Comparison of ENCODE assay signal across 13 mouse cellular contexts in the genomic region with DNA sequence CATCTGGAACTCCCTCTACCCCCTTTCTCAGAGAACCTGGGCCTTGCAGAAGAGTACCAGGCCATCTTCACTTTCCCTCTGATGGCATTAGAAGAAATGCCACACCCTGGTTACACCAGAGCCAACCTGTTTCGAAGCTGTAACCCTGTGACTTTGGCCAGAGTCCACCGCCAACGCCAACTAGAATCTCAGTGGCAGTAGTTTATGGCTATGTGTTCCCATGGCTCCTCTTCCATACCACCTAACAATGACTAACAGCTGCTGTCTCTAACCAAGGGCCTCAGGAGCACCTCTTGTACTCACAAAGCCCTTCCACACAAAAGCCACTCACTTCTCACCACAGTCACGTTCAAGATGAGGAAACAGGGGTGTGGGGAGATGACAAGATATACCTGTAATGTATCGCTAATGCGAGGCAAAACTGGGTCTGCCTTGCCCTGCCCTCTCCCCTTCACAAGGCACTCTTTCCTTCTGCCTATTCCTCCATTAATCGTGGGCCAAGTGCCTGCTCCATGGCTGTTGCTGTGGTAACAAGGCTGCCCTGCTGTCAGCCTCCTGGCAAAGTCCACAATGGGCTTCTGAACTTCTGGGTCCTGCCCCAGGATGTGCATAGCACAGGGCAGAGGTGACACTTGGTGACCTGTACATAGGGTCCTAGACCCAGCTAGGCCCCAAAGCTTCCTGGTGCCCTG. TPM values are rescaled to one million over a fixed set of nuclear protein-coding genes. Genes with fewer than 3 reads are reported as not detected.
DNase-seq lines count a peak whose midpoint lies in the region; ATAC-seq and TF ChIP-seq lines count a peak whose summit lies in the region.
"Had no signal": no experiment of that assay in that cellular context is flagged by ENCODE, and none has a peak within 500 bp of the region (broad histone marks: within the 10 kb centered on the region; RNA-seq: fewer than 3 reads in every experiment).

No protein-coding gene starts in this region.

- no peak overlapping the region for H3K9ac ChIP-seq in heart, embryonic 11.5 days (ENCODE audit: low read depth, low read length)
- H3K9ac ChIP-seq in neural tube, embryonic 14.5 days (replicated peaks; ENCODE audit: low read depth, low read length) = no peak overlapping the region
- no peak overlapping the region for H3K9ac ChIP-seq in intestine, postnatal 0 days (ENCODE audit: low read depth, low read length)
- H3K9ac ChIP-seq: heart, embryonic 12.5 days; kidney, embryonic 15.5 days had no signal

- 81% methylated on average over 7 of the region's 7 CpGs for WGBS in heart, embryonic 10.5 days
- 88% methylated on average over 7 of the region's 7 CpGs for WGBS in heart, embryonic 11.5 days (ENCODE audit: insufficient replicate concordance)
- WGBS in neural tube, embryonic 14.5 days = 48% methylated on average over 7 of the region's 7 CpGs
- 37% methylated on average over 7 of the region's 7 CpGs for WGBS in intestine, postnatal 0 days

- TF ChIP-seq CTCF in intestine, postnatal 0 days (IDR thresholded peaks at IDR 0.05; ENCODE audit: low read depth) = no peak

- H3K4me2 ChIP-seq in heart, embryonic 11.5 days = no peak overlapping the region
- H3K4me2 ChIP-seq in neural tube, embryonic 14.5 days (ENCODE audit: low read depth, low read length) = no peak overlapping the region
- H3K4me2 ChIP-seq in intestine, postnatal 0 days (replicated peaks; ENCODE audit: low read depth) = no peak overlapping the region
- H3K4me2 ChIP-seq: heart, embryonic 12.5 days; kidney, embryonic 15.5 days had no signal

- H3K27ac ChIP-seq in heart, embryonic 10.5 days = 0 out of 2 replicates have a peak overlapping the region, but pooled peaks have one; percentile 4
- H3K27ac ChIP-seq in heart, embryonic 11.5 days (ENCODE audit: low read depth, low read length) = no peak overlapping the region
- no peak overlapping the region for H3K27ac ChIP-seq in neural tube, embryonic 14.5 days (ENCODE audit: low read depth, low read length)
- peak overlapping the region; percentile 93 for H3K27ac ChIP-seq in intestine, postnatal 0 days (ENCODE audit: low read depth, low read length)
- H3K27ac ChIP-seq: kidney, embryonic 15.5 days; macrophage had no signal

- no peaks in the 10 kb centered on the region for H3K36me3 ChIP-seq in heart, embryonic 10.5 days
- H3K36me3 ChIP-seq in heart, embryonic 11.5 days (ENCODE audit: control insufficient read depth, insufficient read depth, low read length) = no peaks in the 10 kb centered on the region
- H3K36me3 ChIP-seq in neural tube, embryonic 14.5 days (ENCODE audit: control insufficient read depth, insufficient read depth, low read length) = no peaks in the 10 kb centered on the region
- H3K36me3 ChIP-seq in intestine, postnatal 0 days (ENCODE audit: control insufficient read depth, insufficient read depth) = no peaks in the 10 kb centered on the region
- H3K36me3 ChIP-seq: heart, embryonic 12.5 days; kidney, embryonic 15.5 days had no signal

- H3K9me3 ChIP-seq in heart, embryonic 10.5 days = no peaks in the 10 kb centered on the region
- H3K9me3 ChIP-seq in heart, embryonic 11.5 days (replicated peaks; ENCODE audit: control insufficient read depth, low read length) = no peaks in the 10 kb centered on the region
- no peaks in the 10 kb centered on the region for H3K9me3 ChIP-seq in neural tube, embryonic 14.5 days (ENCODE audit: control insufficient read depth, low read length)
- H3K9me3 ChIP-seq in intestine, postnatal 0 days (ENCODE audit: control insufficient read depth) = no peaks in the 10 kb centered on the region
- H3K9me3 ChIP-seq: heart, embryonic 12.5 days; kidney, embryonic 15.5 days had no signal

- DNase-seq in heart, embryonic 10.5 days (ENCODE audit: low spot score) = no peak
- no peak for DNase-seq in neural tube, embryonic 10.5 days (ENCODE audit: extremely low spot score, low spot score)
- DNase-seq in B cell, adult 2 months = no peak
- DNase-seq in right cerebral cortex, postnatal 14 days = no peak
- DNase-seq: cerebellum, adult 8-10 months had no signal

- peaks cover 25% of the 10 kb centered on the region for H3K27me3 ChIP-seq in heart, embryonic 10.5 days (ENCODE audit: insufficient read depth, poor library complexity, severe bottlenecking)
- H3K27me3 ChIP-seq in heart, embryonic 11.5 days (ENCODE audit: control insufficient read depth, insufficient read depth, low read length) = peaks cover 4% of the 10 kb centered on the region; the same call in 1 of the 2 replicates
- H3K27me3 ChIP-seq in neural tube, embryonic 14.5 days (ENCODE audit: control insufficient read depth, insufficient read depth, low read length) = no peaks in the 10 kb centered on the region
- no peaks in the 10 kb centered on the region for H3K27me3 ChIP-seq in intestine, postnatal 0 days (replicated peaks; ENCODE audit: control insufficient read depth, insufficient read depth, low read length)
- H3K27me3 ChIP-seq: CH12.LX; kidney, embryonic 15.5 days had no signal

- no peak overlapping the region for H3K4me3 ChIP-seq in heart, embryonic 10.5 days
- no peak overlapping the region for H3K4me3 ChIP-seq in heart, embryonic 11.5 days (ENCODE audit: low read depth, low read length)
- H3K4me3 ChIP-seq in neural tube, embryonic 14.5 days (ENCODE audit: low read depth, low read length) = no peak overlapping the region
- H3K4me3 ChIP-seq in intestine, postnatal 0 days (ENCODE audit: low read depth, low read length) = no peak overlapping the region
- H3K4me3 ChIP-seq: heart, embryonic 12.5 days; kidney, embryonic 15.5 days had no signal

- peaks cover 38% of the 10 kb centered on the region for H3K4me1 ChIP-seq in heart, embryonic 10.5 days
- peaks cover 17% of the 10 kb centered on the region for H3K4me1 ChIP-seq in heart, embryonic 11.5 days (ENCODE audit: control insufficient read depth, insufficient read depth, low read length)
- peaks cover 8% of the 10 kb centered on the region; the same call in 1 of the 2 replicates for H3K4me1 ChIP-seq in neural tube, embryonic 14.5 days (ENCODE audit: control insufficient read depth, insufficient read depth, low read length)
- peaks cover 14% of the 10 kb centered on the region for H3K4me1 ChIP-seq in intestine, postnatal 0 days (replicated peaks; ENCODE audit: control insufficient read depth, insufficient read depth, low read length)

- no peak for ATAC-seq in heart, embryonic 11.5 days (replicated peaks; ENCODE audit: insufficient number of reproducible peaks, low FRiP score, low TSS enrichment)
- peak; percentile 49; the same call in 1 of the 2 replicates for ATAC-seq in neural tube, embryonic 14.5 days (ENCODE audit: low read depth)
- ATAC-seq in intestine, postnatal 0 days = peak; percentile 90
- ATAC-seq: activated CD4-positive, CD25-positive, alpha-beta regulatory T cell, adult 4 months had no signal

RNA-seq across cellular contexts. Expression of a gene that starts 11.5 kb away (rescaled TPM):
- polyA plus RNA-seq in heart, embryonic 10.5 days (2016; fragmentation: Nextera tagmentation; extraction: Ambion mirVana) = 4.6 and 5.4 TPM in 2 replicates
- 3.9 TPM in 2 replicates for polyA plus RNA-seq in heart, embryonic 11.5 days (2014; fragmentation: Nextera tagmentation; extraction: Ambion mirVana)
- polyA plus RNA-seq in neural tube, embryonic 14.5 days (2014; fragmentation: Nextera tagmentation; extraction: Ambion mirVana) = 43.1 and 54.5 TPM in 2 replicates
- 5.5 and 6.4 TPM in 2 replicates for polyA plus RNA-seq in intestine, postnatal 0 days (2015; fragmentation: Nextera tagmentation; extraction: Ambion mirVana)

Comparison
In these comparisons a context has a peak if more than half of its experiments do, and no peak if none do; other contexts are left out.
1. H3K27ac ChIP-seq: peak in heart, embryonic 10.5 days (single experiment) and intestine, postnatal 0 days (single experiment); none in heart, embryonic 11.5 days (single experiment) and neural tube, embryonic 14.5 days (single experiment).